Mouse (Mus musculus) lung, adult 2 months (tissue): ENCODE results near the gene Cby3. TPM values are rescaled to one million over a fixed set of nuclear protein-coding genes. Genes with fewer than 3 reads are reported as not detected.
"Not testable (repeated sequence)": the region's sequence is repeated elsewhere in the genome, so short reads cannot be mapped to it uniquely, and the experiment has no call there.

Experiments used
- DNase-seq: peaks from one replicate; pipeline ENCODE4 v3.0.0; 2022
- H3K4me1 ChIP-seq: fragments of 200-500 bp; 2 replicates; pipeline ENCODE4 v1.6.1; 2011; ENCODE audit warnings: low read length; ENCODE audit not compliant: control insufficient read depth, insufficient read depth
- H3K4me3 ChIP-seq: fragments of 200-500 bp; replicated peaks from 2 replicates; pipeline ENCODE3; 2011; ENCODE audit warnings: low read depth, mild to moderate bottlenecking, control low read depth, low read length; ENCODE audit errors: extremely low read depth
- CTCF ChIP-seq: fragments of 200-500 bp; IDR thresholded peaks from 2 replicates; pipeline ENCODE4 v1.5.1; 2011; ENCODE audit warnings: mild to moderate bottlenecking, low read length, control low read depth; ENCODE audit not compliant: insufficient read depth
- POLR2A ChIP-seq: fragments of 200-500 bp; IDR thresholded peaks from 2 replicates; pipeline ENCODE4 v1.6.1; 2011; ENCODE audit warnings: low read depth, mild to moderate bottlenecking, control low read depth, low read length, borderline replicate concordance; ENCODE audit errors: extremely low read depth
- WGBS: fragments of 180-500 bp; shearing (Covaris S2); methylation state at CpG from one replicate; pipeline ENCODE4 v1.1.7; 2018; 5-methylcytosine and 5-hydroxymethylcytosine counted together
- polyA plus RNA-seq: library from polyadenylated mRNA; depleted of rRNA; stranded (reverse); fragments of >200 nt; gene quantifications from 2 replicates; pipeline ENCODE4 v1.2.3, GENCODE M21; 2012

Cby3 gene
- polyA plus RNA-seq, 1 experiment, result 0.24 TPM

DNA sequence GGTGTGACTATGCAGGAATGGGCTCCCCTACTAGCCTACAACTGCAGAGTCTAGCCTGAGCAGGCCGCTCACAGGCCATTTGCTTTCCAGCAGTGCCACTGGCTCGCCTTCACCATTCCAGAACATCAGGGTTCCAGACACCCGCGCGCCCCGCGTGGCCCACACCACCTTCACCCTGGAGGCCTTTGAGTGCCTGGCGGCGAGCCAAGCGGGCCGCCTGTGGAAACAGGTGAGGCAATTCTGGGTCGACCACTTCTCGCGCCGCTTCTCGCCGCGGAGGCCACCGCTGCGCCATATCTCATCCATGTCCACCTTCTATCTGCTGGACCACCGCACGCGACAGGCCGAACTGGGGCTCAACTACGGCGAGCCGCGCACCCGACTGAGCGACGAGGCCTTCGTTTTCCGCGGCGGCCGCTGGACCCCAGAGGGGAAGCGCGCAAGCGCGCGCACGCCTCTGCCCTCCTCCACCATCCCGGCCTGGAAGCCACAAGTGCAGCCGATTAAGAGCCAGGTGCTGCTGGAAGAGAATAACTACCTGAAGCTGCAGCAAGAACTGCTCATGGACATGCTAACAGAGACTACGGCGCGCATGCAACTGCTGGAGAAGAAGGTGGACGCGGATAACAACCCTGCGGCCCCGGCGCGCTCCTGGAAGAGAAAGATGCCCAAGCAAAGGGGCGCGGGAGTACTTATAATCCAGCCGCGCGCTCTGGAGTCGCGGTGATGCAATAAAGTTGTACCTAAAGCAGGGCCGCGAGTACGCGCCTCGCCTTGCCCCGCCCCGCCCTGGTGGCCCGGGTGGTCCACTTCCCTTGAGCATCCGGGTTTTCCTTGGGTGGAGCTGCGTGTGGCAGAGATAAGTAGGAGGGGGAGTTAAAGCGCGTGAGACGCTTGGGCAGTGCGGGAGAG, 4.9 kb downstream of the Cby3 start:
- TF ChIP-seq POLR2A (no peak), CTCF (no peak)
- peak; percentile 43 for DNase-seq
- 3% methylated on average over 74 of the region's 74 CpGs for WGBS
- Histone ChIP-seq H3K4me1 (peaks cover 3% of the 10 kb centered on the region; the same call in 1 of the 2 replicates), H3K4me3 (peak overlapping the region; percentile 86)

DNA sequence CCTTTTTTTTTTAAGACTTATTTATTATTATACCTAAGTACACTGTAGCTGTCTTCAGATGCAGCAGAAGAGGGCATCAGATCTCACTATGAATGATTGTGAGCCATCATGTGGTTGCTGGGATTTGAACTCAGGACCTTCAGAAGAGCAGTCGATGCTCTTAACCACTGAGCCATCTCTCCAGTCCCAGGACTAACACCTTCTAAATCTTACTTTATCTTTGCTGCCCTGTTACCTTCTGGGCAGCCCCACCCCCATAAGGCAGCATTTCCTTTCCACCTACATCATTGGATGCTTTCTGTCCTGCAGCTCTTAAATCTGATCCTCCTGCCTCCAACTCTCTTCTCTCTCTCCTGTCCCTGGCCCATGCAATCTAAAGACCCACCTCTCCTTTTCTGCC, 7.0 kb downstream of the Cby3 start:
- H3K4me1 ChIP-seq, DNase-seq: not testable (repeated sequence)
- 72% methylated on average over 1 of the region's 1 CpGs for WGBS

DNA sequence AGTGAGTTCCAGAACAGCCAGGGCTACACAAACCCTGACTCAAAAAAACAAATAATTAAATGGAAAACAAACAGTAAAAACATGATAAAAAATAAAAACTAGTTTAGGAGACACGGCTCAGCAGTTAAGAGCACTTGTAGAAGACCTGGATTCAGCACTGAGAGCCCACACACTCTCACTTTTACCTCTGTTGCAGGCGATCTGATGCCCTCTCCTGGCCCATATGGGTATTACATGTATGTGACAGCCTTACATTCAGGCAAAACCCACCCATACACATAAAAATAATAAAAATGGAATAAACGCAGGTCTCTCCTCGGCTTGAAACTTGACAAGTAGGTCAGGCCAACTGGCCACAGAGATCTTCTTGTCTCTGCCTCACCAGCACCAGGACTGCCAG, 10.3 kb downstream of the Cby3 start:
- Histone ChIP-seq H3K4me1 (no peaks in the 10 kb centered on the region), H3K4me3 (no peak overlapping the region)
- TF ChIP-seq POLR2A (no peak), CTCF (peak; percentile 71)
- WGBS, result under 1% methylated on average over 4 of the region's 4 CpGs
- DNase-seq, result peak; percentile 51

More for the DNA sequence above, 7.0 kb downstream of the Cby3 start:
- not testable (repeated sequence) for H3K4me3 ChIP-seq

DNA sequence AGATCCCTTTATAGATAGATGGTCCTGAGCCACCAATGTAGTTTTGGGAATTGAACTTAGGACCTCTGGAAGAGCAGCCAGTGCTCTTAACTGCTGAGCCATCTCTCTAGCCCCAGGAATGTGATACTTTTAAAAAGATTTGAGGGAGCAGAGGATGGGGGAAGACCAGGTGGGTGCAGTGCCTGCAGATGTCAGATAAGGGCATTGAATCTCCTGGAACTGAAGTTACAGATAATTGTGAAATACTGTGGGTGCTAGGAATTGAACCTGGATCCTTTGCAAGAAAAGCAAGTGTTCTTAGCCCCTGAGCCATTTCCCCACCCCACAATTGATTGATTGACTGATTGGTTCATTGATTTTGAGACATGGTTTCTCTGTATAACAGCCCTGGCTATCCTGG, 11.1 kb downstream of the Cby3 start:
- H3K4me1 ChIP-seq, result no peaks in the 10 kb centered on the region
- no peak for DNase-seq
- no peak overlapping the region for H3K4me3 ChIP-seq
- TF ChIP-seq CTCF (no peak), POLR2A (no peak)

DNA sequence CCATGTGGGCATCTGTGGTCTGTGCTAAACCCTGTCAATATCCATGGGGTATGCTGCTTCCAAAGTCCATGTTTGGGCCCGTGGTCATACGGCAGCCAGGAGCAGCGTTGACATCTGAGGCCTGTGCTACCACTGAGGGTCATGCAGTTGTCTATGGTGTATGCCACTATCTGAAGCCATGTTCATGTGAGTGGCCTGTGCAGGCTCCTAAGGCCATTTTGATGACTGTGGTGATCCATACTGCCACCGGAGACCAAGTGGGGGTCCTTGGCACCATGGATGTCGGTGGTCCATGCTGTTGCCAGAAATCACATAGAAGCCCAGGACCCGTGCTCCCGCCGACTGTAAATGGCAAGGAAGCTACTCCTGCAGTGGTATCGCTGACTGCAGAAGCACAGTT, 13.3 kb downstream of the Cby3 start:
- no peaks in the 10 kb centered on the region for H3K4me1 ChIP-seq
- DNase-seq, result no peak
- H3K4me3 ChIP-seq, result no peak overlapping the region
- 90% methylated on average over 9 of the region's 9 CpGs for WGBS
- no peak for TF ChIP-seq CTCF

DNA sequence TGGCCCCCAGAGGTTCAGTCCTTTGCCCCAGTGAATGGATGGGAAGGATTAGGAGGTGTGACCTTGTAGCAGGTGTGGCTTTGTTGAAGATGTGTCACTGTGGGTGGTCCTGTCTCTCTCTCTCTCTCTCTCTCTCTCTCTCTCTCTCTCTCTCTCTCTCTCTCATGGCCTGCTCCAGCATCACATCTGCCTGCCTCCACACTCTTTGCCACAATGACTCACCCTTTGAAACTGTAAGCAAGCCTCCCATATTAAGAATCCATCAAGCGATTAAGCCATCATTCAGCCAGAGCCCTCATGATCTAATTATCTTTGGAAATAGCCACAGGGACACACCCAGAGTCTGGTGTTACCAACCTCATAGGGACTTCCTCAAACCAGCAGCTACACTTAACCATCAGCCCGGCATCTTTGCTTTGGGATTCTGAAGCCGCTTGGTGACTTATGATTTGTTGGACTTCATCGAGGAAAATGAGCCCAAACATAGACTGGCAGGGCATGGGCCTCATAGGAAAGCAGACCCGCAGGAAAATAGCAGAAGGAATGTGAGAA, 15.2 kb downstream of the Cby3 start:
- Histone ChIP-seq H3K4me1 (no peaks in the 10 kb centered on the region), H3K4me3 (no peak overlapping the region)
- DNase-seq, result no peak
- TF ChIP-seq CTCF, result no peak
- no peak for TF ChIP-seq POLR2A
- WGBS, result 77% methylated on average over 5 of the region's 5 CpGs

DNA sequence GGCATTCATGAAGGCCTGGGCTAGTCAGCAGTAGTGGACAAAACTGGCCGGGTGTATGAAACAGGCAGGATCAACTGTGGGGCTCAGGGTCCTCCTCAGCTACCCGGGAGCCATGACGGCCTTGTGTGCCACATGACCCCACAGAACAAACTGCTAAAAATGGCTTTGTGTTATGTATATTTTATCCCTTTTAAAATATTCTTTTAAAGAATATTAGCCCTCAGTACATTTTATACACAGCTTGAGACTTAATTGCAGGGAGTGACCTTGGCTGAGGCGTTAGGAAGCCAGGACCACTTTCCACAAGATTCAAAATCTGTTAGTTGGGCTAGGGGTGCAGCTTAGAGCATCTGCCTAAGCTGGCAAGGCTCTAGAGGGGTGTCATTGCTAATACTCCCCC, 16.7 kb downstream of the Cby3 start:
- Histone ChIP-seq H3K4me3 (no peak overlapping the region), H3K4me1 (no peaks in the 10 kb centered on the region)
- WGBS, result 59% methylated on average over 4 of the region's 4 CpGs
- no peak for DNase-seq
- no peak for TF ChIP-seq CTCF
- no peak for TF ChIP-seq POLR2A

DNA sequence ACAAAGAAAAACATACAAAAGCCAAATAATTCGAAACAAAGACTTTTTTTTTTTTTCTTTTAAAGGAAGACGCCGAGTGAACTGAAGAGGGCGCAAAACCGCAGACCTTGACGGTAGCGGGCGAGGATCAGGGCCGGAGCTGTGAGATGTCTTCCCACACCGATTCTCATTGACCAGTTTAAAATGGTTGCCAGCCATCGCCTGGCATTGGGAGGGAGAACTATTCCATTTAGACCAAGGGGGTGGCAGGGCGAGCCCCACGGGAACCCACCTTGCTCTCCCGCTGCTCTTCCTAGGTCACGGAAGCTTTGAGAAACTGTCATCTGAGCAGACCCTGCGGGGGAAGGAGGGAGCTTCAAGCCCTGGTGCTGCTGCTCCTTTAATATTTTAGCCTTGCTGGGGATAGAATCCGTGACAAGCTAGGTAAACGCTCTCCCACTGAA, 17.2 kb downstream of the Cby3 start:
- peak overlapping the region; percentile 61 for H3K4me3 ChIP-seq
- TF ChIP-seq POLR2A (no peak), CTCF (peak; percentile 38; the same call in 1 of the 2 replicates)
- 3% methylated on average over 18 of the region's 18 CpGs for WGBS
- DNase-seq, result peak; percentile 44
- no peaks in the 10 kb centered on the region; the same call in 1 of the 2 replicates for H3K4me1 ChIP-seq

DNA sequence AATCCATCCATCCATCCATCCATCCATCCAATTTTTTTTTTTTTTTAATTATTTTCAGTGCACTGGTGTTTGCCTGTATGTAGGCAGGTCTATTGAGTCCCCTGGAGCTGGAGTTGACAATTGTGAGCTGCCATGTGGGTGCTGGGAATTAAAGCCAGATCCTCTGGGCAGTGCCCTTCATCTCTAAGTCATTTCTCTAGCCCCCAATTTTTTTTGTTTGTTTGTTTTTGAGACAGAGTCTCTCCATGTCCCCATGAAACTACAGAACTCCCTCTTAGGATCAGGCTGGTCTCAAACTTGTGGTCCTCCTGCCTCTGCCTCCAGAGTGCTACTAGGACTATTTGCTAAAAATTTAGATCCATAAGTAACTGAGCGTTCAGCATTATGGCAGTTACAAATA, 17.6 kb downstream of the Cby3 start:
- H3K4me1 ChIP-seq, result no peaks in the 10 kb centered on the region; the same call in 1 of the 2 replicates
- DNase-seq, result no peak
- no peak overlapping the region for H3K4me3 ChIP-seq
- 95% methylated on average over 1 of the region's 1 CpGs for WGBS
- TF ChIP-seq CTCF (no peak), POLR2A (no peak)

DNA sequence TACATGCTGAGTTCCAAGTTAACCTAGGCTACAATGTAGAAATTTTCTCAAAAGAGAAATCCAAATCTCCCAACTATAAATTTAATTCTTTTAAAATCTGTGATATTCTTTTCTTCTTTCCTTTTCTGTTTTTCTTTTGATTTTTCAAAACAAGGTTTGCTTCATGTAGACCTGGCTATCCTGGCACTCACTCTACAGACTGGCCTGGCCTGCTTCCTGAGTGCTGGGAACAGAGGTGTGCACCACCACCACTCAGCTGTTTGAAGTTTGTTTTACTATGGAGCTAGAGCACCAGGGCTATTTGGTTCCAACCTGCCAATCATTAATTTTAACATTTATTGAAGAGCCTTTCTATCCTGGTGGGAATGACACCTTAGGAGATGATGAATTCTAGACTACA, 18.8 kb downstream of the Cby3 start:
- DNase-seq, result no peak
- TF ChIP-seq CTCF, result no peak
- TF ChIP-seq POLR2A, result no peak
- no peaks in the 10 kb centered on the region; the same call in 1 of the 2 replicates for H3K4me1 ChIP-seq
- H3K4me3 ChIP-seq, result no peak overlapping the region
